Mouse (Mus musculus) heart, adult 10 weeks (tissue): ENCODE measurements around the gene Lrrc25. TPM values are rescaled to one million over a fixed set of nuclear protein-coding genes. Genes with fewer than 3 reads are reported as not detected.

Experiments used
- polyA plus RNA-seq: library from polyadenylated mRNA; stranded (reverse); fragments of 350-450 nt; fragmentation: Illumina TruSeq; extraction: RNeasy Lipid Tissue Mini Kit (QIAGEN cat#74804); gene quantifications from one replicate; pipeline ENCODE4 v1.2.3, GENCODE M21; 2014; ENCODE audit warnings: low read depth, low replicate concordance

Lrrc25 gene
- polyA plus RNA-seq: 2.3 TPM

DNA sequence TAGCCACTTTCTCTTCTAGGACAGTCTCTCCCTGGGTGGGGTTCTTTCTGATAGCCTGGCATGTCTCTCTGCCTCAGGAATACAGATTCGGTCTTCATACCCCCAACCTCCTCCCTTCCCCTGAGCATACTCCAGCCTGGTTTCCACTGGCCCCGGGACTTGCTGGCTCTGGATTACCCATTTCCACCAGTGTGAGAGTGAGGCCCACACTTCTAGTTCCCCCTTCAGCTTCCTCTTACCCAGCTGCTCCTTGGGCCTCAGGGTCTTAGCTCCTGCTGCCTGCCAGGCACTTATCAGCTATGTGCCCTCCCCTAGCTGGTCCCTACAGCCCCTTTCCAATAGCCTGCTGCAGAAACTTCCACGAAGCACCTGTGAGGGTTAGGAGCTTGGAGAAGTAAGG is at the start of gene Lrrc25:
Gene Lrrc25 (plus strand): TSS at position 262 of the 400 bp plus-strand sequence.

DNA sequence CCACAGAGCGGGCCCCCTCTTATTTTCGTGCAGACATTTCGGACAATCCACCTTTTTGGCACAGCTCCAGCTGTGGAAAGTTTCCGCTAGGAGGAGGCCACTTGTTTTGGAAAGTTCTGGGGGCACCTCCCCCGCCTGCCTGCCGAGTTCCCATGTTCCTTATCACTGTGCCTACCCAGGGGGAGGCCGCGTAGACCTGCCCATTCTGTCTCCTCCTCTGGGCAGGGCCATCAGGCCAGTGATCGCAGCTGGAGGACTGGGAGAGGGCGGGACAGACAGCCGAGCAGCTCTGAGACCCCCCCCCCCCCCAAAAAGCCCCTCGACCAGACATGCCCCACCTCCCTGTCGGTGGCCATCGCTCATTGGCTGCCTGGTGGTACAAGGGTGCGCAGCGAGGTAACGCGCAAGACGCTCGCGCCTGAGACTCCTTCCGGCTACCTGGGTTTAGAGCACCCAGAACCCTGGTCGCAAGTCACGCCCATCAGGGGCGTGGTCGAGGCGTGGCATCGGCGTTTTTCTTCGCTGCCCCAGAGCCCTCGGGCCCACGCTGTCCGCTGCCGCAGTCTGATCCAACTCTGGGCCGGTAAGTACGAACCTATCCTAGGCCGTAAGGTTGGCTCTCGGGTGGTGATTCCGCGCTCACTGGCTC is 21.9 kb upstream of the Lrrc25 start, which contains the start of gene Isyna1:
Gene Isyna1 (plus strand): TSS at position 413 of the 649 bp plus-strand sequence.

DNA sequence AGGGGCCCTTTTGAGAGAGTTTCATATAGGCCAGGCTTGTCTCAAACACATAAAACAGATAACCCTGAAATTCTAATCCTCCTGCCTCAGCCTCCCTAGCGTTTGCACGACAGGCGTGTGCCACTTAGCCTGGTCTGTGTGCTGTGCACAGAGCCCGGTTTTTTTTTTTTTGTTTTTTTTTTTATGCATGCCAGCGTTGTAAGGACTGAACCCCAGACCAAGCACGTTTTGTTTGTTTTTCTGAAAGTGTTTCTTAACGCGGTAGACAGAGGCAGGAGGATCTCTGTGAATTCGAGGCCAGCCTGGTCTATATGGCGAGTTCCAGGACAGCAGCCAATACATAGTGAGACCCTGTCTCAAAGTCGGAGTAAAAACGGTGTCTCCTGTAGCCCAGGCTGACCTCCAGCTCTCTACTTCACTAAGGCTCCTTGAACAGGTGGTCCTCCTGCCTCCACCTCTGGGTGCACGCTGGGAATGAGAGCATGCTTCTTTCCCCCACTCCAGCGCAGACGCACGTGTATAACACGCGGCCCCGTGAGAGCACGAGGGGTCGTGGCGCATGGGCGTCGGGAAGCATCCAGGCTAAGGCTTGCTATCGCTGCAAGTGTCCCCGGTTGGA is 7.1 kb upstream of the Lrrc25 start, which contains the start of gene Ssbp4:
Gene Ssbp4 (minus strand): TSS at position 124 of the 619 bp plus-strand sequence.

DNA sequence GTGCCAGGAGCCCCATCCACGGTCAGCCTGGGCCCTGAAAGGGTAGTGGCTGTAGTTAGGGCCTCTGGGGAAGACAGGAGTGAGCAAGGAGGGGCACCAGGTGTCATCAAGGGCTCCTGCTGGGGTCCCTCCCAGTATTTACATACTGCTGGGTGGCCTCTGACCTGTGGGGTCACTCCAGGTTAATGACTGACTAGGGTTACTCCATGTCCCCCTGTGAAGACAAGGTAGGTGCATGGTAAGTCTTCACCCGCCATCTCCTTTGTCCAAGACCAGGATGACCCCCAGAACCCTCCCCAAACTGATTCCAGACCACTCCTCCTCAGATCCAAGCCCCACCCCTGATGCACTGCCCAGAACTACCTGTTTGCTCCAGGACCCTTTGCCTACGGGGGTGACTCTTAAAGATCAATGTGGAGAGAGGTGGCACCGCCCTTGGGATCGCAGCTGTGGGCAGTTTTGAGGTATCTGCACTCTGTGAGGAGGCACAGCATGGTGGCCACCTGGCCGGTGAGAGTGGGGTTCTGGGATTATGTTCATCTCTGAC is 16.5 kb downstream of the Lrrc25 start, which contains the start of gene Gdf15:
Gene Gdf15 (minus strand): TSS at position 111 of the 547 bp plus-strand sequence.

DNA sequence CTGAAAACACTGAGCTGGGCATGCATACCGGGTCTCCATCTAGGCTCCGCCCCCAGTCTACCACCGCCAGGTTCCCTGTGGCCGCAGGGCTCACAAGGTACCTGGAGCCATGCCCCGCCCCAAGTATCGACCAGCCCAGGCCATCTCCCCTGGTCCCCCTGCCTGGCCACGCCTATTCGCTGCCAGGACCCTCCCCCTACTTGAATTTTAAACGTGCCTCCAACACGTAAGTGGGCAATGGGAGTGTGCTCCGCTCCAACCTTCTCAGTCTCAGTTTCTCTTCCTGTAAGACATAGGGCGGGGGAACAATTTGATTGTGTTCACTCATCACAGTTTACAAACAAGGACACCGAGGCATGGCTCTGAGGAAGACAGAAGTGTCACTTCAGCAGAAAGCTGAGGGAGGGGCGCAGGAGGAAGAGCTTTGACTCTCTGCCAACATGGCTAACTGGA is 44.3 kb downstream of the Lrrc25 start, which contains the start of gene Pgpep1:
Gene Pgpep1 (minus strand): TSS at position 116 of the 453 bp plus-strand sequence.

Other genes with a start within 250 kb of the Lrrc25 start
- gene Comp, start 242.6 kb upstream of the Lrrc25 start, polyA plus RNA-seq: 11.6 TPM
- 7.9 TPM for gene Crtc1, start 176.6 kb upstream of the Lrrc25 start, polyA plus RNA-seq
- 9.1 TPM for gene Klhl26, start 139.2 kb upstream of the Lrrc25 start, polyA plus RNA-seq
- not detected for gene Tmem59l, start 128.8 kb upstream of the Lrrc25 start, polyA plus RNA-seq
- 0.63 TPM for gene Crlf1, start 123.0 kb upstream of the Lrrc25 start, polyA plus RNA-seq
- 105 TPM for gene Rex1bd, start 109.4 kb upstream of the Lrrc25 start, polyA plus RNA-seq
- 1,940 TPM for gene Uba52, start 105.4 kb upstream of the Lrrc25 start, polyA plus RNA-seq
- gene Fkbp8, start 88.4 kb upstream of the Lrrc25 start, polyA plus RNA-seq: 152 TPM
- gene Kxd1, start 88.2 kb upstream of the Lrrc25 start, polyA plus RNA-seq: 118 TPM
- gene Ell, start 76.7 kb upstream of the Lrrc25 start, polyA plus RNA-seq: 11.8 TPM
- 33.1 TPM for gene Isyna1, start 21.8 kb upstream of the Lrrc25 start, polyA plus RNA-seq
- gene Ssbp4, start 7.3 kb upstream of the Lrrc25 start, polyA plus RNA-seq: 42.1 TPM
- gene Gdf15, start 16.3 kb downstream of the Lrrc25 start, polyA plus RNA-seq: 2.1 TPM
- gene Pgpep1, start 44.2 kb downstream of the Lrrc25 start, polyA plus RNA-seq: 23.9 TPM
- 90.3 TPM for gene Lsm4, start 57.1 kb downstream of the Lrrc25 start, polyA plus RNA-seq
- 59.5 TPM for gene Jund, start 82.8 kb downstream of the Lrrc25 start, polyA plus RNA-seq
- not detected for gene Iqcn, start 87.3 kb downstream of the Lrrc25 start, polyA plus RNA-seq
- not detected for gene Gm3336, start 102.4 kb downstream of the Lrrc25 start, polyA plus RNA-seq
- 7.0 TPM for gene Pde4c, start 107.6 kb downstream of the Lrrc25 start, polyA plus RNA-seq
- gene Rab3a, start 138.5 kb downstream of the Lrrc25 start, polyA plus RNA-seq: 57.6 TPM
- 19.0 TPM for gene Mpv17l2, start 144.8 kb downstream of the Lrrc25 start, polyA plus RNA-seq
- 24.1 TPM for gene Pik3r2, start 160.6 kb downstream of the Lrrc25 start, polyA plus RNA-seq
- gene Mast3, start 188.9 kb downstream of the Lrrc25 start, polyA plus RNA-seq: 6.4 TPM
- not detected for gene Il12rb1, start 192.3 kb downstream of the Lrrc25 start, polyA plus RNA-seq
- 11.1 TPM for gene Arrdc2, start 223.6 kb downstream of the Lrrc25 start, polyA plus RNA-seq
- 15.8 TPM for gene Kcnn1, start 247.1 kb downstream of the Lrrc25 start, polyA plus RNA-seq